Mouse (Mus musculus) testis, adult 10 weeks (tissue): ENCODE measurements around the gene Iffo1. TPM values are rescaled to one million over a fixed set of nuclear protein-coding genes. Genes with fewer than 3 reads are reported as not detected.

Experiments
- polyA plus RNA-seq: library from polyadenylated mRNA; stranded (reverse); fragments of 350-450 nt; fragmentation: Illumina TruSeq; extraction: RNeasy Lipid Tissue Mini Kit (QIAGEN cat#74804); gene quantifications from one replicate; pipeline ENCODE4 v1.2.3, GENCODE M21; 2014; ENCODE audit warnings: low read depth, low replicate concordance

Gene Iffo1
- 9.8 TPM for polyA plus RNA-seq

DNA sequence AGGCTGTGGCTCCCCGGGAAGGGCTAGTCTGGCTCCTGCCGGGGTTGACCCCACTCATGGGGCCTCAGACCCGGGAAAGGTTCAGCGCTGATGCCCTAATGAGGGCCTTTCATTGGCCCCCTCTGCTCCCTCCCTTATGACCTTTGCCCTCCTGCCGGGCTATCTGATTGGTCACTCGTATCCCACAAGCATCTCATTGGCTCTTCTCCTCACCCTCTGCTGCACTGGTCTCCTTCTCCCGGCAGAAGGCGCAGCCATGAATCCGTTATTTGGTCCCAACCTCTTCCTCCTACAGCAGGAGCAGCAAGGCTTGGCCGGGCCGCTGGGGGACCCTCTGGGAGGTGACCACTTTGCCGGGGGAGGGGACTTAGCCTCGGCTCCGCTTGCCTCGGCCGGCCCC lies at the start of gene Iffo1:
TSS of gene Iffo1 (plus strand) at position 241 of the 400 bp plus-strand sequence.

GRCm38 (mm10) chr6:125095391-125096278 lies 49.4 kb upstream of the Iffo1 start, which contains the start of gene Chd4:
Chd4 (plus strand) TSS chr6:125095981.

GRCm38 (mm10) chr6:125131302-125132156 lies 13.5 kb upstream of the Iffo1 start, which contains the start of gene Nop2:
Nop2 (plus strand) TSS chr6:125131909.

DNA sequence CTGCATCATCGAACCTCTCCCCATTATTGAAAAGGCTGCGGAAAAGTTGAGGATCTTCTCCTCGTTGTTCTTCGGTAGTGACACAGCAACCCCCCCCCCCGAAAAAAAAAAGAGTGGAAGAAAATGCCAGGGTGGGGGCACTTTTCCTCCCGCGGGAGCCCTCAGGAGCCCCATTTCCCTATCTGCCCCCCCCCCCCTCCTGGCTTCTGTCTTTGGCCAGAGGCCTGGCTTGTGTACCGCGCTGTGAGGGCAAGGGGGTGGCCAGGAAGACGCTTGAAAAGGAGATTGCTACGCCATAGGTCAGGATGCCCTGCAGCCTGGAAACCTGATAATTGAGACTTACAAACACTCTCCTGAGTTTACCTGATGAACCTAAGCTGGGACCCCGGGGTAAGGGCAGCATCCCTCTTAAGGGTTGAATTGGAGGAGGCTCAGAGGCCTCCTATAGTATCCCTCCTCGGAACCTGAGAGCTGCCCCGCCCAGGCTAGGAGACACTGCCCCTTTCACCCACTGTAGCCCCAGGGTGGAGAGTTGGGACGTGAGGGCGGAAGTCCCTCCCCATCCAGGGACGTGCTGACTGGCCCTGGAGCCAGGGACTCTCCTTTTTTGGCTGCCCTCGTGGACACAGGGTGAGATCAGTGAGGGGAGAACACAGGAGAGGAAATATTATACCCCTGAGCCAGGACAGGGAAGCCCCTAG lies 21.2 kb downstream of the Iffo1 start, which contains the start of gene Gapdh:
TSS of gene Gapdh (minus strand) at position 417 of the 701 bp plus-strand sequence.

GRCm38 (mm10) chr6:125191332-125192015 lies 46.4 kb downstream of the Iffo1 start, which contains the start of the genes Ncapd2 and Mrpl51:
Ncapd2 (minus strand) TSS chr6:125191701.
Mrpl51 (plus strand) TSS chr6:125191801.

Other genes with a start within 250 kb of the Iffo1 start
- gene Lag3, start 233.5 kb upstream of the Iffo1 start, polyA plus RNA-seq: not detected
- gene Ptms, start 225.1 kb upstream of the Iffo1 start, polyA plus RNA-seq: 19.0 TPM
- 2.7 TPM for gene Mlf2, start 213.9 kb upstream of the Iffo1 start, polyA plus RNA-seq
- 36.9 TPM for gene Cops7a, start 179.7 kb upstream of the Iffo1 start, polyA plus RNA-seq
- gene Pianp, start 148.5 kb upstream of the Iffo1 start, polyA plus RNA-seq: not detected
- gene Zfp384, start 136.1 kb upstream of the Iffo1 start, polyA plus RNA-seq: 25.2 TPM
- 3.7 TPM for gene Ing4, start 105.5 kb upstream of the Iffo1 start, polyA plus RNA-seq
- 113 TPM for gene Acrbp, start 95.6 kb upstream of the Iffo1 start, polyA plus RNA-seq
- not detected for gene Lpar5, start 77.3 kb upstream of the Iffo1 start, polyA plus RNA-seq
- 85.2 TPM for gene Chd4, start 49.3 kb upstream of the Iffo1 start, polyA plus RNA-seq
- gene Nop2, start 13.3 kb upstream of the Iffo1 start, polyA plus RNA-seq: 3.4 TPM
- 17.5 TPM for gene Gapdh, start 21.2 kb downstream of the Iffo1 start, polyA plus RNA-seq
- gene Ncapd2, start 46.5 kb downstream of the Iffo1 start, polyA plus RNA-seq: 20.1 TPM
- 192 TPM for gene Mrpl51, start 46.6 kb downstream of the Iffo1 start, polyA plus RNA-seq
- 5.9 TPM for gene Vamp1, start 70.3 kb downstream of the Iffo1 start, polyA plus RNA-seq
- 0.94 TPM for gene Tapbpl, start 86.6 kb downstream of the Iffo1 start, polyA plus RNA-seq
- gene Cd27, start 91.8 kb downstream of the Iffo1 start, polyA plus RNA-seq: not detected
- 31.4 TPM for gene Tuba3a, start 140.8 kb downstream of the Iffo1 start, polyA plus RNA-seq
- 0.22 TPM for gene Ltbr, start 168.6 kb downstream of the Iffo1 start, polyA plus RNA-seq
- 0.06 TPM for gene Scnn1a, start 175.4 kb downstream of the Iffo1 start, polyA plus RNA-seq
- 2.2 TPM for gene Tnfrsf1a, start 204.1 kb downstream of the Iffo1 start, polyA plus RNA-seq
- gene Plekhg6, start 235.6 kb downstream of the Iffo1 start, polyA plus RNA-seq: not detected